Mouse (Mus musculus) kidney, postnatal 10 days (tissue): ENCODE measurements around the gene Tnni1.

ENCODE experiments used
- DNase-seq: peaks from one replicate; pipeline ENCODE4 v3.0.0; 2021; ENCODE audit warnings: mixed read lengths

Gene Tnni1

DNA sequence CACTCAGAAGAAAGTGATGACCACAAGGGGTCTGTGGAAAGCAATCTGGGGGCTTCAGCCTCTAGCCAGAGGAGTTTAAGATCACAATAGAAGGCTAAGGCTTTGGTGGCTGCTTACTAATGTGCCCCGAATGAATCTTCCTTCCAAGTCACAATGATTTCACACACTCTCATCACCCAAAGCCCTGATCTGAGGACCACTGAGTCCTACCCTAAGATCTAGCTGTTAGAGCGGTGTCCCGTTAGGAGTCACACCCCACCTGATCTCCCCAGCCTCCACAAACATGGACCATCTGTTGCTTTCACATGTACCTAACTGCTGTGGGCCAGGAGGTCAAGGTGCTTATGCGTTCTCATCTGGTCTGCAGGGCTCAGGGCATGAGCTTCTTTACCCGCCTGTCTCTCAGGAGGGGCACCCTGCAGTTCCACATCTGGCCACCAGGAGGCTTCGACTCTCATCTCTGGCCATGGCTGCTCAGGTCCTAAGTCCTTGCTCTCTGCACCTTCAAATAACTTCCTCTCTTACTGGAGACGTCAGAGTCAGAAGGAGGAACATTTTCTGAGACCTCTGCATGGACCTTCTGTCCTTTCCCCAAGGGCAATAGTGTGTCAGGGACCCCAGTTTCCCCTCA lies 31.9 kb downstream of the Tnni1 start:
- DNase-seq, result peak; percentile 94

- no peak for DNase-seq
Measured at GRCm38 (mm10) chr1:135812205-135812604, 33.0 kb downstream of the Tnni1 start.

- no peak for DNase-seq
Measured at GRCm38 (mm10) chr1:135812618-135813017, 33.4 kb downstream of the Tnni1 start.

DNA sequence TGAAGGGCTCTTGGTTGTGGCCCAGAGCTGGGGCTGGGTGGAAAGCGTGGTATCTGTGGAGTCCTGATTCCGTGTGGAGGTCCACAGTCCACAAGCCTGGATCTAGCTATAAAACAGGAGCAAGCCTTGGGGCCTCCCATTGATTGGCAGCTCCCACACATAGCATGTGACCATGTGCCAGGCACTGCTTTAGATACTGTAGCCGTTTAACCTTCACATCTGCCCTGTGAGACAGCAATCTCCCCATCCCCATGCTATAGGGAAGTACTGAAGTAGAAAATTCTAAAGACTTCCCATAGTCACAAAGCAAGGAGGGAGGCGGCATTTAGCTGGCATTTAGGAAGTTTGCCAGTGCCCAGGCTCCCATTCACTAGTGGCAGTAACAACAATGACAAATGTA lies 33.8 kb downstream of the Tnni1 start:
- DNase-seq, result no peak

DNA sequence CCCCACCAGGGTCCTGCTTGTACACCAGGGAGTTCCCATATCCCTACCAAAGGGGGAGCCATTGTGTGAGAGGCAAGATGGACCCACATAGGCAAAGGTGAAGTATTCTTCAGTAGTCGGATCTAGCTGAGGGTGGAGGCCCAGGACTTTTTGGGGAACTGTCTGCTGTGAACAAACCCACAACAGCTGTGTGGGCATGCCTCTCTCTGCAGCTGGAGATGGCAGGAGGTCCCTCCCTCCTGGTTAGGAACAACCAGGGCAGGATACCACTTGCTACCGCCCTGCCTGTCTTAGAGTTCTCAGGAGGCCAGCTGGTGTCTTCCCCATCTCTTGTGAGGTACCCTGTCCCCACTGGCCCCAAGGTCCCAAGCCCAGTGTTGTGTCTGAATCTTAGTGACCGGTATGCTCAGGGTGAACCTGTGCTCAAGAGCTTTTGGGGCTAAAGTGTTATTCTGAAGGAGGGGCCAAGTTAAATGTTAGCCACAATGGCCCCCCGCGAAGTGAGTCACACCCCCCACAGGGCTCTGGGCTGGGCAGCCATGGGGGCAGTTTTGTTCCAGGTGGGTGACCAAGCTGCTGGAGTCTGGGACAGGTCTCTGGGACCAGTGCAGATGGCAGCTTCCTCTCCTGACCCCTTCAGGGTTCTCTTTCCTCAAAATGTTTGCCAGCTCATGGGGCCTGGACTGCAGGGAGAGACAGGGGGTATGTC lies 34.6 kb downstream of the Tnni1 start:
- peak; percentile 70 for DNase-seq

- no peak for DNase-seq
Measured at GRCm38 (mm10) chr1:135814531-135814930, 35.3 kb downstream of the Tnni1 start.

- DNase-seq, result no peak
Measured at GRCm38 (mm10) chr1:135817595-135817994, 38.4 kb downstream of the Tnni1 start.

DNA sequence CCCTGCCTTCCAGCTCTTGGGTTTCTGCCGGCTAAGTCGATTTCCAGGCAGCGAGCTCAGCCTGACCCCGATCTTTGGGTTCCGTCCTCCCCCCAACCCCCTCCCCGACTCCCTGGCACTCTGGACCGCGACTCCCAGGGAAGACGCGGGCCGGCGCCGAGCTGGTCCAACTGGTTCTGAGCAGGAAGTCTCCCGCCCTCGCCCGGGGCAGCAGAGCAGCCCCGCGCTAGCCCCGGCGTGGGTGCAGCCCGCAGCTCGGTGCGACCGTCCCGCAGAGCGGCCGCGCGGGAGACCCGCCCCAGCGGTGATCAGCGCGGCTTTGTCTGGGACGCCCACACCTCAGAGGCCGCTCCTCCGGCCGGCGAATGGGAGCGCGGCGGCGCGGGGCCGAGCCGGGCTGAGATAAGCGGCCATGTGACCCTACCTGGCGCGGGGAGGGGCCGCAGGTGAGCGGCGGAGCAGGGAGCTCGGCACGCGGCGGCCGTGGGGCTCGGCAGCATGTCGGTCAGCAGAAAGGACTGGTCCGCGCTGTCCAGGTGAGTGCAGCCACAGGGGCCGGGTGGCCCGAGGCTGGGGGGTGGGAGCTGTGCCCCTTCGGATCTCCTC lies 39.4 kb downstream of the Tnni1 start, which contains the start of gene Lad1:
TSS of gene Lad1 (plus strand) at position 118 of the 606 bp plus-strand sequence.
- peak; percentile 78 for DNase-seq

DNA sequence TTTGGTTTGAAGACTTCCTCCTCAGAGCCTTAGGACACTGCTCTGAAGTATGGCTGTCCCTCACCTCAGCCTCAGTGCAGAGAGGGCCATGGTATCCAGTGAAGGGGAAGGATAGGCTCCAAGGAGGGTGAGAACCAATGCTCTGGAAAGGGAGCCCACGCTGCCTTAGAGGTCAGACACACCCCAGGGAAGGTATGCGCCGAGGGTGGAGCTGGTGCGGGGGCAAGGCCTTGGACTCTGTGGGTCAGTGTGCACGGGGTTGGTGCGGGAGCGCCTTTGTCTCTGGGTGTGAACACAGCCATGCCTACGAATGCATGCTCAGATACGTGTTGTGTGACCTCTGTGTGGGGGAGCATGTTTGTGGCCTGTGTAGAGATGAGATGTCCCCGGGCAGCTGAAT lies 40.8 kb downstream of the Tnni1 start:
- peak; percentile 28 for DNase-seq

GRCm38 (mm10) chr1:135820736-135821364 lies 41.6 kb downstream of the Tnni1 start:
- DNase-seq, result peak; percentile 72

- no peak for DNase-seq
Measured at GRCm38 (mm10) chr1:135821780-135822179, 42.5 kb downstream of the Tnni1 start.

- peak; percentile 56 for DNase-seq
Measured at GRCm38 (mm10) chr1:135828918-135829317, 49.7 kb downstream of the Tnni1 start.

DNA sequence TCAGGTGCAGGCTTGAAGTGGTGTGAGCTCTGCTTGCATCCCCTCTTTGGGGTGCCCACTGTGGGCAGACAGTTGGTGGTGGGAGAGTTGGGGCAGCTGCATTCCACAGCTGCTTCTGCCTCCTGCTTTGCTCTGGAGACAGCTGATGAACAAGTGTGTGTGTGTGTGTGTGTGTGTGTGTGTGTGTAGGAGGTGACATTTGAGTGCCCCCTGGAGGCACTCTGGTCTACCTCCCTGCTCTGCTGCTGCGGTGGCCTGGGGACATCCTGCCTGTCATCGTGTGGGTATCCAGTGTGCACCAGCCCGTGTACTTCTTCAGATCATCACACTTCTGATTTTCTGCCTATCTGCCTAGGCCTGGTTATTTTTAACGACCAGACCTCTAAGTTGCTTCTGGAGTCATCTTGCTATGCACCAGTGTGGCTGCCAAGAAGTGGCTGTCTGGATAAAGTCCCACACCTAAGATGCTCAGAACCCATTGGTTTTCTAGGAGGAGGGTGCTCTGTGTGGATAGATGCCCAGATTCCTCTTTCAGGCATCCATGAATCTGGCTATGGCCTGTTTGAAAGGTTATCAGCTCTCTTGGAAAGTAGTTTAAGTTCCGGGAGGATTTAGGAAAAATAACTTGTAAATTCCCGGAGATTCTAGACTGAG lies 55.1 kb downstream of the Tnni1 start:
- no peak for DNase-seq

DNA sequence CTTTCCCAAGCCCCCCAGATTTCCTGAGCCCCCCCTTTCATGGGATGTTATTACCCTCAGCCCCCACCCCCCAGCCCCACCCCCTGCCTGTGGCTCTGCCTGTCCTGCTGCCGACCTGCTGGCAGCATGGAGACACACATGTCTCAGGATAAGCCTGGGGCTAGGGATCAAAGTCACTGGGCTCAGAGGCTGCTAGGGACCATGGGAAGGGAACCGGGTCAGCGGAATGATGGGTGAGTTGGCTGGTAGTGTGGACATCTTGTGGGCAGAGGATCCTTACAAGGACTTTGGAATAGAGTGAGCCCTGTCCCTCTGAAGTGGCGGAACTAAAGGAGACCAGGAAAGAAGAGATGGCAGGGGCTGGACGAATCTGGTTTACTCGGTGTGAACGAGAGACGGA lies 55.7 kb downstream of the Tnni1 start:
- no peak for DNase-seq

GRCm38 (mm10) chr1:135835716-135836483 lies 56.7 kb downstream of the Tnni1 start, which contains the start of gene Tnnt2:
Tnnt2 (plus strand) TSS chr1:135836354.
- DNase-seq, result no peak

- no peak for DNase-seq
Measured at GRCm38 (mm10) chr1:135838626-135839025, 59.4 kb downstream of the Tnni1 start.

DNA sequence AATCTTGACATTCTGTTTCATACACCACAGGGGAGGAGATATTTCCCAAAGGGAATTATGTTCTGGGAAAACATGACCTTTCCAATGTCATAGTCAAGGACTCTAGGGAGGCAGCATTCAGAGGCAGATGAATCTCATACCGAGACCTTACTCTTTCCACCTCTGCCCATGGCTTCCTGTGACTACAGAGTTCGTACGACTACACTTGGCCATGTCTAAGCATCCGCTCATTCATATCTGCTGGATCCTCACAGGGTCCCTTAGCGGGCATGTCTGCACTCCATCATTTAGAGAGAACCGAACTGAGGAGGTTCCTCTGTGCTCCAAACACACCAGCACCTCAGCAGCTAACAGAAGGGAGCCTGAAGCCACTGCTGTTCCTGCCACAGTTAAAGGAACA lies 59.8 kb downstream of the Tnni1 start:
- no peak for DNase-seq

GRCm38 (mm10) chr1:135840675-135841395 lies 61.6 kb downstream of the Tnni1 start:
- no peak for DNase-seq

DNA sequence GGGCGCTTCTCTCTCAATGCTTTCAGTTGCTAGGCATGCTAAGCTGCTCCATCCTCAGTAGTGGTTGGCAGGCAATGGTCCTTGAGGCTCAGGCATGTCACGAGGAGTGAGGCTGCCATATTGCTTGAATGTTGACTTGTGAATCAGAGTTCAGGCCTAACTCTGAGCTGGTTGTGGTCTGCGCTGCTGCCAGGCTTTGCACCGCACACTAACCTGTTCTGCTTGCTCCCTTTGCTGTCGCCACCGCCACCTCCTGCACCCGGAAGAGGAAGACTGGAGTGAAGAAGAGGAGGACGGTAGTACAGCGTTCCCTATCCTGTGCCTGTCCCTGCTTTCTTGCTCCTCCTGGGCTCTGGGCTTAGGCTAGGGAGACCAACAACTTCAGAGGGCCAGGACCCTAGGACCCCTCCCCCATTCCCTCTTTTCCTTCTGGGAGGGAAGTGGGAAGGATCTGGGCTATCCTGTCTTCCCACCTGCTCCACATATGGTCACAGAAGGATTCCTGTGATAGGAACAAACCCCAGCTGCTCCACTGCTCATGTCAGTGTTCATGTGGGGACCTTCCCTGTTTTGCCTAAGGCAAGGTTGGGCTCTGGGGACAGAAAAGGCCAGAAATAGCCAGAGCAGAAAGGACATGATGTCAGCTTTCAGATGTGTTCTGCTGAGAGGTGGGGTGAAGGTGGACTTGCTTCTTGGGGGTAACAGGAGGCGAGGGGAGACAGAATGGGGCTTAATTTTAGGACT lies 64.5 kb downstream of the Tnni1 start:
- DNase-seq, result no peak

DNA sequence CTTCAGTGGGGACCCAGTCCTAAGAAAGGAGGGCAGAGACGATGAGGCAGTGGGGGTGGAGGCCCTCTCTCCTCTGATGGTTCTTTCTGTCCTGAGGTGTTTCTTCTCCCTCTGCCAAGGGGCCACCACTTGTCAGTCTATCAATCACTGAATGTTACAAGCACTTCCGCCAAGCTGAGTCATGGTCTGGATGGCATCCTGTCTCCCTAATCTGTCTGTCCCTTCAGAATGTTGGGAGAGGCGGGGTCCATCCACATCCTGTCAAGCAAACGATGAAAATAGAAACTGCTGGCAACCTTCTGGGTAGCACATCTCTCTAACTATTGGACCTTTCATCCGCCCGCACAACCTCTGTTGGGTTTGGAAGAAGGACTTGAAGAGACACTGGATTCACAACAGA lies 65.2 kb downstream of the Tnni1 start:
- DNase-seq, result no peak

- DNase-seq, result no peak
Measured at GRCm38 (mm10) chr1:135846632-135847031, 67.4 kb downstream of the Tnni1 start.
